18 mouse cellular contexts compared by ENCODE assay signal in the genomic region with DNA sequence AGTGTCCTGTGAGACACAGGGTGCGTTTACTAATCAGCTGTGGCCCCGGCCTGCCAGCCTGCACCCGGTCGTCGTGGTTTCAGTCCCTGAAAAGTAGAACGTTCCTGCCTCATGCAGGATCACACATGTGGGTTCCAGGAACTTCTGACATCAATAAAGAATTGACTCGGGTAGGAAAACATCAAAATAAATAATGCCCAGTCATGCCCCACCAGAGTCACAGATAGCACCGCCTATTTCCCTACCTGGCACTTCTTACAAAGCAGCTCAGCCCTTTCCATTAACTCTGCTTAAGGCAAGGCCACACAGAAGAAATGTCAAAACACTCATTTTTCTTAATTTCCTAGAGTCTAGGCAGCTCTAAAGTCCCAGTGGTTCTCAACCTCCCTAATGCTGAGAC.
"Had no signal": no experiment of that assay in that cellular context is flagged by ENCODE, and none has a peak within 500 bp of the region (broad histone marks: within the 10 kb centered on the region; RNA-seq: fewer than 3 reads in every experiment).

No protein-coding gene starts in this region.

- DNase-seq: kidney, adult 9 months; layer of hippocampus, postnatal 36 days; liver, embryonic 13.5 days; lung, embryonic 14.5 days; retina, postnatal 1 day; right cerebral cortex, postnatal 25 days; spleen, adult 18-20 months; thymus, postnatal 25 days had no signal

- ATAC-seq: midbrain, embryonic 13.5 days; midbrain, embryonic 16.5 days had no signal

- H3K4me3 ChIP-seq: left cerebral cortex, adult 2 months; liver, embryonic 13.5 days; megakaryocyte, embryonic 14.5 days; midbrain, embryonic 10.5 days; midbrain, embryonic 13.5 days; myocyte; neural tube, embryonic 13.5 days; stomach, embryonic 15.5 days had no signal

- H3K27me3 ChIP-seq: megakaryocyte, embryonic 14.5 days; midbrain, embryonic 13.5 days; neural tube, embryonic 13.5 days; stomach, embryonic 15.5 days had no signal

- H3K9ac ChIP-seq: liver, embryonic 13.5 days; lung, embryonic 14.5 days; midbrain, embryonic 13.5 days; neural tube, embryonic 13.5 days; stomach, embryonic 15.5 days had no signal

- H3K9me3 ChIP-seq: liver, embryonic 13.5 days; megakaryocyte, embryonic 14.5 days; midbrain, embryonic 10.5 days; midbrain, embryonic 13.5 days; neural tube, embryonic 13.5 days; stomach, embryonic 15.5 days had no signal

- H3K4me2 ChIP-seq: liver, embryonic 13.5 days; lung, embryonic 14.5 days; midbrain, embryonic 13.5 days; neural tube, embryonic 13.5 days; stomach, embryonic 15.5 days had no signal

- H3K36me3 ChIP-seq: liver, embryonic 13.5 days; midbrain, embryonic 10.5 days; midbrain, embryonic 13.5 days; neural tube, embryonic 13.5 days; stomach, embryonic 15.5 days had no signal

- H3K4me1 ChIP-seq: stomach, embryonic 15.5 days had no signal

- H3K27ac ChIP-seq: kidney, postnatal 0 days; left cerebral cortex, adult 2 months; liver, embryonic 13.5 days; macrophage; midbrain, embryonic 10.5 days; midbrain, embryonic 13.5 days; neural tube, embryonic 13.5 days; stomach, embryonic 15.5 days had no signal
